Mouse (Mus musculus) CH12.LX (cell line): ENCODE results near the gene Nlrp6. TPM values are rescaled to one million over a fixed set of nuclear protein-coding genes. Genes with fewer than 3 reads are reported as not detected.

Experiments used
- DNase-seq: peaks from one replicate; pipeline ENCODE4 v3.0.0-alpha.2; 2013; ENCODE audit errors: extremely low read depth
- H3K27ac ChIP-seq: 2 replicates; pipeline ENCODE4 v1.5.1; 2012; ENCODE audit warnings: low read depth, mild to moderate bottlenecking, control low read depth, moderate library complexity; ENCODE audit not compliant: insufficient read depth
- H3K27me3 ChIP-seq: replicated peaks from 2 replicates; pipeline ENCODE3; 2012; ENCODE audit warnings: inconsistent platforms
- H3K36me3 ChIP-seq, 2 experiments: replicated peaks in 1 of 2; 2 replicates each; pipeline versions ENCODE3 to v1.6.1; 2012; ENCODE audit warnings: inconsistent platforms in 1 of 2, low read length in 1 of 2, mild to moderate bottlenecking in 1 of 2, mixed read lengths in 1 of 2, moderate library complexity in 1 of 2; ENCODE audit not compliant: control insufficient read depth in 1 of 2, insufficient read depth in 1 of 2
- H3K4me1 ChIP-seq, 2 experiments: 2 replicates each; pipeline ENCODE4 v1.6.1; 2012; ENCODE audit warnings: inconsistent platforms in 1 of 2, moderate library complexity in 1 of 2; ENCODE audit not compliant: insufficient read depth in 2 of 2, control insufficient read depth in 1 of 2
- H3K4me2 ChIP-seq: 2 replicates; pipeline ENCODE4 v1.6.1; 2012; ENCODE audit warnings: low read depth, mild to moderate bottlenecking, control low read depth; ENCODE audit not compliant: poor library complexity, insufficient read depth, severe bottlenecking
- H3K4me3 ChIP-seq, 3 experiments: fragments of 150-350 bp in 1 of 3; sonication (generic) in 1 of 3; replicated peaks in 1 of 3; 2 replicates each; pipeline versions ENCODE3 to v1.5.1; 2011 to 2012; ENCODE audit warnings: low read depth in 2 of 3, low read length in 2 of 3, mild to moderate bottlenecking in 2 of 3, moderate library complexity in 2 of 3, control low read depth in 1 of 3, improper control_type of control experiment in 1 of 3, inconsistent platforms in 1 of 3, mixed read lengths in 1 of 3; ENCODE audit not compliant: poor library complexity in 1 of 3
- H3K79me2 ChIP-seq: replicated peaks from 2 replicates; pipeline ENCODE4 v1.6.1; 2012; ENCODE audit warnings: mild to moderate bottlenecking, moderate library complexity; ENCODE audit not compliant: control insufficient read depth, poor library complexity, insufficient read depth, severe bottlenecking; ENCODE audit errors: extremely low read depth
- H3K9ac ChIP-seq: 2 replicates; pipeline ENCODE4 v1.6.1; 2012; ENCODE audit warnings: low read depth, mild to moderate bottlenecking, control low read depth, moderate library complexity; ENCODE audit not compliant: insufficient read depth
- H3K9me3 ChIP-seq: replicated peaks from 2 replicates; pipeline ENCODE3; 2012; ENCODE audit warnings: low read length, inconsistent platforms, mixed read lengths
- BHLHE40 ChIP-seq: IDR thresholded peaks from 2 replicates; pipeline ENCODE4 v1.6.1; 2011; ENCODE audit warnings: mild to moderate bottlenecking, low read depth, low read length, improper control_type of control experiment
- CHD1 ChIP-seq: IDR thresholded peaks from 2 replicates; pipeline ENCODE4 v1.6.1; 2012; ENCODE audit warnings: low read depth, low read length, improper control_type of control experiment, inconsistent platforms
- CTCF ChIP-seq, 2 experiments: IDR thresholded peaks in 1 of 2; conservative IDR thresholded peaks in 1 of 2; 2 replicates each; pipeline ENCODE4 v1.5.1; 2011 to 2012; ENCODE audit warnings: low read depth in 2 of 2, low read length in 2 of 2, improper control_type of control experiment in 1 of 2, inconsistent platforms in 1 of 2, mild to moderate bottlenecking in 1 of 2, moderate library complexity in 1 of 2
- E2F4 ChIP-seq: IDR thresholded peaks from 2 replicates; pipeline ENCODE4 v1.6.1; 2011; ENCODE audit warnings: low read depth, low read length, improper control_type of control experiment; ENCODE audit not compliant: insufficient replicate concordance
- ELF1 ChIP-seq: IDR thresholded peaks from 2 replicates; pipeline ENCODE4 v1.6.1; 2014; ENCODE audit warnings: low read depth, mild to moderate bottlenecking, inconsistent platforms, low read length, improper control_type of control experiment
- ETS1 ChIP-seq: conservative IDR thresholded peaks from 2 replicates; pipeline ENCODE4 v1.6.1; 2012; ENCODE audit warnings: low read depth, mild to moderate bottlenecking, inconsistent platforms, low read length, improper control_type of control experiment, moderate library complexity
- IRF4 ChIP-seq: IDR thresholded peaks from 2 replicates; pipeline ENCODE4 v1.6.1; 2014; ENCODE audit warnings: low read depth, mild to moderate bottlenecking, inconsistent platforms, low read length, improper control_type of control experiment
- JUN ChIP-seq: IDR thresholded peaks from 2 replicates; pipeline ENCODE4 v1.6.1; 2011; ENCODE audit warnings: low read depth, mild to moderate bottlenecking, low read length, improper control_type of control experiment, moderate library complexity; ENCODE audit not compliant: insufficient read depth
- JUND ChIP-seq: conservative IDR thresholded peaks from 2 replicates; pipeline ENCODE4 v1.6.1; 2011; ENCODE audit warnings: low read depth, low read length, improper control_type of control experiment
- KAT2A ChIP-seq: IDR thresholded peaks from 2 replicates; pipeline ENCODE4 v1.6.1; 2012; ENCODE audit warnings: low read length, improper control_type of control experiment, inconsistent platforms; ENCODE audit not compliant: insufficient replicate concordance
- MAFK ChIP-seq: IDR thresholded peaks from 2 replicates; pipeline ENCODE4 v1.6.1; 2011; ENCODE audit warnings: low read length, improper control_type of control experiment; ENCODE audit not compliant: insufficient replicate concordance
- MAX ChIP-seq: IDR thresholded peaks from 2 replicates; pipeline ENCODE4 v1.6.1; 2011; ENCODE audit warnings: low read length, improper control_type of control experiment
- MAZ ChIP-seq: IDR thresholded peaks from 2 replicates; pipeline ENCODE4 v1.6.1; 2012; ENCODE audit warnings: low read depth, mild to moderate bottlenecking, inconsistent platforms, low read length, improper control_type of control experiment, moderate library complexity
- MEF2A ChIP-seq: IDR thresholded peaks from 2 replicates; pipeline ENCODE4 v1.6.1; 2014; ENCODE audit warnings: low read depth, mild to moderate bottlenecking, inconsistent platforms, low read length, improper control_type of control experiment, borderline replicate concordance
- MXI1 ChIP-seq: IDR thresholded peaks from 2 replicates; pipeline ENCODE4 v1.6.1; 2011; ENCODE audit warnings: mild to moderate bottlenecking, low read depth, low read length, improper control_type of control experiment
- NELFE ChIP-seq: IDR thresholded peaks from 2 replicates; pipeline ENCODE4 v1.6.1; 2011; ENCODE audit warnings: low read depth, low read length, improper control_type of control experiment
- NRF1 ChIP-seq: IDR thresholded peaks from 2 replicates; pipeline ENCODE4 v1.6.1; 2014; ENCODE audit warnings: low read depth, mild to moderate bottlenecking, inconsistent platforms, low read length, improper control_type of control experiment, moderate library complexity
- RAD21 ChIP-seq: IDR thresholded peaks from 2 replicates; pipeline ENCODE4 v1.6.1; 2011; ENCODE audit warnings: low read depth, mild to moderate bottlenecking, low read length, improper control_type of control experiment, moderate library complexity
- RCOR1 ChIP-seq: conservative IDR thresholded peaks from 2 replicates; pipeline ENCODE4 v1.6.1; 2012; ENCODE audit warnings: low read depth, mild to moderate bottlenecking, inconsistent platforms, low read length, improper control_type of control experiment
- USF1 ChIP-seq: IDR thresholded peaks from 2 replicates; pipeline ENCODE4 v1.6.1; 2014; ENCODE audit warnings: low read depth, mild to moderate bottlenecking, inconsistent platforms, low read length, improper control_type of control experiment
- USF2 ChIP-seq: conservative IDR thresholded peaks from 2 replicates; pipeline ENCODE4 v1.6.1; 2011; ENCODE audit warnings: low read depth, low read length, improper control_type of control experiment
- ZKSCAN1 ChIP-seq: IDR thresholded peaks from 2 replicates; pipeline ENCODE4 v1.6.1; 2012; ENCODE audit warnings: low read depth, inconsistent platforms, low read length, improper control_type of control experiment, borderline replicate concordance
- dilution Hi-C: fragments of 300-500 bp; cut with MboI; formaldehyde crosslinking; loops from 2 replicates; pipeline ENCODE4 v1.14.3; 2020; ENCODE audit warnings: low sequenced_read_pairs; ENCODE audit not compliant: extremely low pct_unique_long_range_greater_than_20kb, extremely low pct_ligation_motif_present
- in situ Hi-C: fragments of 300-500 bp; cut with MboI; formaldehyde crosslinking; loops from 3 replicates; pipeline ENCODE4 v1.14.3; 2019; ENCODE audit warnings: low sequenced_read_pairs, low pct_ligation_motif_present, low pct_unique_long_range_greater_than_20kb, mixed read lengths
- polyA plus RNA-seq: library from polyadenylated mRNA; unstranded; fragments of >175 nt; gene quantifications from 2 replicates; pipeline ENCODE4 v1.2.1, GENCODE M21; 2012; ENCODE audit warnings: low read depth; ENCODE audit not compliant: insufficient read length
- total RNA-seq, 2 experiments: library from RNA; depleted of rRNA; stranded (reverse); fragments of 300-350 nt in 1 of 2; fragments of >200 nt in 1 of 2; gene quantifications; 2 replicates each; pipeline ENCODE4 v1.2.3; 2012 to 2014

The Nlrp6 gene
- total and polyA plus RNA-seq, 3 experiments, result 0.14 to 0.21 TPM; not detected in 1

GRCm38 (mm10) chr7:140907131-140907530 is 13.6 kb upstream of the Nlrp6 start:
- no peak for DNase-seq
- Histone ChIP-seq H3K79me2 (no peaks in the 10 kb centered on the region), H3K9ac (no peak overlapping the region), H3K4me1 (peaks cover 2 to 10% of the 10 kb centered on the region in 2 experiments; a peak in 3 of 4 replicates), H3K4me3 (no peak overlapping the region), H3K36me3 (no peaks in the 10 kb centered on the region), H3K4me2 (no peak overlapping the region), H3K27ac (no peak overlapping the region), H3K27me3 (peaks cover 5% of the 10 kb centered on the region), H3K9me3 (no peaks in the 10 kb centered on the region)
- dilution Hi-C loops, result no loop called here
- in situ Hi-C loops, result no loop called here
- TF ChIP-seq ETS1 (no peak), MEF2A (no peak), KAT2A (no peak), MAFK (no peak), RAD21 (no peak), JUND (no peak), ZKSCAN1 (no peak), JUN (no peak), IRF4 (no peak)

GRCm38 (mm10) chr7:140907697-140908096 is 13.0 kb upstream of the Nlrp6 start:
- no peak overlapping the region for H3K9ac ChIP-seq
- H3K27ac ChIP-seq, result no peak overlapping the region
- H3K4me2 ChIP-seq, result no peak overlapping the region
- in situ Hi-C loops (no loop called here), dilution Hi-C loops (no loop called here)
- TF ChIP-seq ELF1 (no peak), CTCF (conservative IDR thresholded peaks at IDR 0.05 in 1 of 2, IDR thresholded peaks at IDR 0.05 in 1 of 2; ENCODE audit: low read depth in 2 of 2, low read length in 2 of 2) (peak in 1 of 2 experiments; percentile 54; a peak in 2 of 4 replicates)
- H3K9me3 ChIP-seq, result no peaks in the 10 kb centered on the region
- peaks cover 5% of the 10 kb centered on the region for H3K27me3 ChIP-seq
- peaks cover 2 to 13% of the 10 kb centered on the region in 2 experiments; a peak in 3 of 4 replicates for H3K4me1 ChIP-seq
- H3K4me3 ChIP-seq, result no peak overlapping the region
- H3K36me3 ChIP-seq, result no peaks in the 10 kb centered on the region
- DNase-seq, result no peak
- H3K79me2 ChIP-seq, result no peaks in the 10 kb centered on the region

- Histone ChIP-seq H3K79me2 (no peaks in the 10 kb centered on the region), H3K27ac (no peak overlapping the region), H3K4me1 (peaks cover 2 to 13% of the 10 kb centered on the region in 2 experiments; a peak in 3 of 4 replicates), H3K27me3 (peaks cover 5% of the 10 kb centered on the region), H3K9ac (no peak overlapping the region), H3K9me3 (no peaks in the 10 kb centered on the region), H3K4me3 (no peak overlapping the region), H3K4me2 (no peak overlapping the region), H3K36me3 (no peaks in the 10 kb centered on the region)
- dilution Hi-C loops (no loop called here), in situ Hi-C loops (no loop called here)
- TF ChIP-seq USF1, result no peak
- no peak for TF ChIP-seq ETS1
- no peak for TF ChIP-seq ELF1
- no peak for TF ChIP-seq ZKSCAN1
- TF ChIP-seq MAX, result no peak
- TF ChIP-seq RCOR1, result no peak
- TF ChIP-seq E2F4, result no peak
- no peak for TF ChIP-seq NELFE
- TF ChIP-seq IRF4, result no peak
- no peak for TF ChIP-seq USF2
- no peak for TF ChIP-seq MAZ
- TF ChIP-seq MXI1, result no peak; the same call in 1 of the 2 replicates
- no peak for TF ChIP-seq BHLHE40
- TF ChIP-seq CHD1, result no peak
- TF ChIP-seq MEF2A, result no peak
- no peak for TF ChIP-seq NRF1
- DNase-seq, result no peak
These were observed 12.5 kb upstream of the Nlrp6 start for GRCm38 (mm10) chr7:140908181-140908580.
